Mouse (Mus musculus) stomach, postnatal 0 days (tissue): ENCODE results near the gene Pola1.

ENCODE experiments used
- CTCF ChIP-seq: IDR thresholded peaks from 2 replicates; pipeline ENCODE4 v1.5.1; 2016; ENCODE audit warnings: antibody characterized with exemption, low read depth, mild to moderate bottlenecking, moderate library complexity
- EP300 ChIP-seq: optimal IDR thresholded peaks from 2 replicates; pipeline ENCODE3; 2016; ENCODE audit warnings: antibody characterized with exemption

DNA sequence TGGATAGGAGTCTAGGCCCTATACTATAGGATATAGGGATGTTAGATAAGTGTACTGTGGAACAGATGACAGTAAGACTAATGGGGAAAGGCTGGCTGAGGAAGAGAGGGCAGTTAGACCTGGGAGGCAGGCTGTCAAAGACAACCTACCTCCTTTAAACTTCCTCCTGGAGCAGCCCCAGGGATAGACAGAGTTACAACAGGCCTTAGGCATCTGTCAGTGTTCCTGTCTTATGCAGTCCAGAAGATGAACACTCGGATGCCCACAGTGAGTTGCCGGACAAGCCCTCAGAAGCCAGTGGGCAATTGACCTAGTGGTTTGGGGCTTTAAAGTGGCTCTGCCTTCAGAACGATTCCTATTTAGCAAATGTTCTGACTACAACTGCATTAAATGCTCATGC, 42.5 kb upstream of the Pola1 start:
- TF ChIP-seq CTCF (no peak), EP300 (no peak)
